Mouse (Mus musculus) retina, postnatal 7 days (tissue): ENCODE results near the gene Gphn.
"Not testable (repeated sequence)": the region's sequence is repeated elsewhere in the genome, so short reads cannot be mapped to it uniquely, and the experiment has no call there.

Experiments used
- DNase-seq: peaks from one replicate; pipeline ENCODE4 v3.0.0-alpha.2; 2012; ENCODE audit warnings: low read depth, low spot score

The Gphn gene

DNA sequence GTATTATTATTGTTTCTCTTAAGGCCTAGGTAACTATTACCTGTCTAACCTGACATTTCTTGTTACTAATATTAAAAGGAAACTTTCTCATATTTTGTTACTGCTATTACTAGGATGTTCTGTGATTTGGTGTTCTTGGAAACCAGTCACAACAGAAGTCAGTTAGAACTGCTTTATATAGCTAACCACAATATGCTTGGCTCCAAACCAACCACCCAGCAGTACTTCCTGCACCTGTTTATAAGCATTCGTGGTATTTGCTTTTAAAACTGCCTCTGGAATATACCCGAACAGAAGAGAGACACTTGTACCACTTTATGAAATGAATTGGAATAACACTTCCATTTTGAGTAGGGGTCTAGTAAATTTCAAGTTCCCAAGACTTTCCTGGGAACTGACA is 130.3 kb downstream of the Gphn start:
- DNase-seq, result no peak

DNA sequence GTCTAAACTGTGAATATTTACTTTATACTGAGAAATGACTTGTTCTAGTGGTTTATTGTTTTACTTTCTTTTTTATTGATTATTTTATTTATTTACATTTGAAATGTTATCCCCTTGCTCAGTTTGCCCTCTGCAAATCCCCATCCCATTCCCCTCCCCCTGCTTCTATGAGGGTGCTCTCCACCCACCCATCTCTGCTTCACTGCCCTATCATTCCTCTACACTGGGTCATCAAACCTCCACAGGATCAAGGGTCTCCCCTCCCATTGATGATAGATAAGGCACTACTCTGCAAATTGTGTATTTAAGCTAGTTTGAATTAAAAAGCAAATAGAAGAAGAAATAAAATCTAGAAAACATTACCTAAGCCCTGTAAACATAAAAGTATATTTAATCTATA is 163.1 kb downstream of the Gphn start:
- no peak for DNase-seq

DNA sequence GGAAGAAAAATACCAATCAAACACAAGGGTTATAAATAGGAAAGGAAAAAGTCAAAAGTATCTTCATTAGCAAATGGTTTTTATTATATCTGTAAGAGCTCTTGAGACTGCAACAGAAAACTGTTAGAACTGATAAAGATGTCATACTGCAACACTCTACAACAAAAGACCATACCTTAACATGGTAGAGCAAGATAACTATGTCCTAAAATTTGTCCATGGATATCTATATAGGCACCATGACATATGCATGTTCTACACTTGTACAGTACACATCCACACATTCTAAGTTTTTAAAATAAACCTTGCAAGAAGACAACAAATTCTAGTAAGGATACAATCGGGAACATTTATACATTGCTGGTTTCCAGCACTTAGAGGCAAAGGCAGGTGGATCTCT is 169.1 kb downstream of the Gphn start:
- no peak for DNase-seq

DNA sequence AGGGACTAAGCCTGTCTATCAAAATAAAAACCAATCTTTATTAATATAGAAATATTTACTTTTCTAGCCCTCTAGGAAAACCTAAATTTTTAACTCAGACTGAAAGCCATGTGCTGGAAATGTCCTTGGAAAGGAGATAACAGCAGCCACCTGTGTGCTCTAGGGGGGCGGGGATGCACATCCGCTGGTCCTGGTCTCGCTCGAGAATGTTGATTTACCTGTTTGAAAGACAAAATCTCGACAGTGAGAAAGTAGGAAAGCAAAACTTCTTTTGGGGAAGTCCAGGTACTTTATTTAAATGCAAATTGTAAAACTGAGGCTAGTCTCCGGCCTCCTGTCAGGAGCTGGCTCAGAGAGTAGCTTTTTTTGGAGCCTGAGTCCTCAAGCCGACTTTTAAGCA is 181.3 kb downstream of the Gphn start:
- DNase-seq, result not testable (repeated sequence)

DNA sequence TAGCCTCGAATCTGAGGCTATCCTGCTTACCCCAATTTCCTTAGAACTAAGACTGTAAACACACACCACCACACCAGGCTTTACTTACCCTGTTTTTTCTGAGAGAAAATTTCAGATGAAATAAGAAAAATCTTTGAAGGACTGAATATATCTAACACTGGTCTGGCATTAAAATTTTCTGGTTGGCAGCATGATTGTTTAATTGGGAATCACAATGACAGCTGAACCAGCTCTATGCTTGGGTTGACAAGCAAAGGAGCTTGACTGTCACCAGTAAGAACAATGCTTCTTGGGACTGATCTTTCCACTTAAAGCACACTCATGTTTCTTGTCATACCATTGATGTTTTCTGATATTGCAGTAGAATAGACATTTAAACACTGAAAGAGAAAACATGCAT is 296.0 kb downstream of the Gphn start:
- no peak for DNase-seq

DNA sequence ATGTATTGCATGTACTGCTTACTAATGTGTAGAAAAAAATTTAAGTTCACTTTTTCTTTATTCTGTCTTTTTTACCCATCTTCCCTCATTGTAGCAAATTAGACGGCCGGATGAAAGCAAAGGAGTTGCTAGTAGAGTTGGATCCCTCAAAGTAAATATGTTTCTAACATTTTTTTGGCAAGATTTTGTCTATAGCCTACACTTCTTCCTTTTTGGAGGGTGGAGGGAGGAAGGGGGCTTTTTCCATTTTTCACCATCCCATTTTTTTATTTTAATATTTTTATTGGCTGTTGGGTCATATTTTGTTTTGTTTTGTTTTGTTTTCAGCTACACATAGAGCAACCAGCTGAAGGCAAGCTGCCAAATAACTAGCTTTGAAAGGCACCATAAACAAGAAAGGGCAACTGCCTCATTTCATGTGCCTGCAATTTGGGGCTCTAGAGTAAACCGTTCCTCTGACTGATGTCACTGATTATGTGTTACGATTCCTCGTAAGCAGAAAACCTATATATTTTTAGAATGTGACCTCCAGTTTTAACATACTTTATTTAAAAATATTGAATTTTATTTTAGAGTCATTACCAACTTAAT is 296.7 kb downstream of the Gphn start:
- no peak for DNase-seq

DNA sequence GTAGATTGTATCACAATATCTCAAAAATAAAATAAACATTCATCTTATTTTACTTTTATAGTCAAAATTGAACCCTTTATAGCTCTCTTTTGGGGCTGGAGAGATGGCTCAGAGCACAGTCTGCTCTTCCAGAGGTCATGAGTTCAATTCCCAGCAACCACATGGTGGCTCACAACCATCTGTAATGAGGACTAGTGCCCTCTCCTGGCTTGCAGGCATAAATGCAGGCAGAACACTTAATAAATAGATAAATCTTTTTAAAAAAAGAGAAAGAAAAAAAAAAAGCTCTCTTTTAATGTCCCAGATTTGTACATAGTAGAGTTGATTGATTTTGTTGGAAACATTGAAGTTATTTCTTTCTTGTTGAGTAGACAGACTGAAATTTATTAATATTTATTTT is 311.4 kb downstream of the Gphn start:
- not testable (repeated sequence) for DNase-seq

DNA sequence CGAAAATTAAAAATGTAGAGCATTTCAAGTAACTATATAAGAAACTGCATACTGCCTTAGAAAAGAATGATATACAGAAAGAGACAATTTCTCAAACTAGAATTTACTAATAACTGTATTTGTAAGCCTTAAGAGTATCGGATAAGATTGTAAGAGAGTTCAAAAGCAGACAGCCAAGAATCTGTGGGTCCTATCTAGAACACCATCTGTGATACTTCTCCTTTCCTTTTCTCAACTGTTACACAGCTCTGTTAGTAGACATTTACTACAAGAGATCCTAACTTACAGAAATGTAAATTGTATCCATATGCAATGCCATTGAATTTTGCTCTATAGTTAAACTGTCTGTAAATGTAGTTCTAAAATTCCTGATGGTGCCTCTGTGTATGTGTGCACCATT is 324.7 kb downstream of the Gphn start:
- DNase-seq, result no peak

DNA sequence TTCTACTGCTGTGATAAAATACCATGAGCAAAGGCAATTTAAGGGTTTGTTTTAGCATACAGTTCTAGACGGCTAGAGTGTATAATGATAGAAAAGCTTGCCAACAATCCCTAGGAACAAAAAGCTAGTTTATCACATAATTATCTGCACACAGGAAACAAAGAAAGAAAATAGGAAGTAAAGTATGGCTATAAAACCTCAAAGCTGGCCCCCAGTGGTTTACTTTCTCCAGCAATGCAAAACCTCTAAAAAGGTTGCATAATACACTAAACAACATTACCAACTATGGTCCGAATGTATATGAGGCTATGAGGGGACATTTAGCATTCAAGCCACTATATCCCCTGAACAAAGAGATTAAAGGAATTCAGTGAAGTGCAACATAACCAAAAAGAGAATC is 405.6 kb downstream of the Gphn start:
- DNase-seq, result no peak

DNA sequence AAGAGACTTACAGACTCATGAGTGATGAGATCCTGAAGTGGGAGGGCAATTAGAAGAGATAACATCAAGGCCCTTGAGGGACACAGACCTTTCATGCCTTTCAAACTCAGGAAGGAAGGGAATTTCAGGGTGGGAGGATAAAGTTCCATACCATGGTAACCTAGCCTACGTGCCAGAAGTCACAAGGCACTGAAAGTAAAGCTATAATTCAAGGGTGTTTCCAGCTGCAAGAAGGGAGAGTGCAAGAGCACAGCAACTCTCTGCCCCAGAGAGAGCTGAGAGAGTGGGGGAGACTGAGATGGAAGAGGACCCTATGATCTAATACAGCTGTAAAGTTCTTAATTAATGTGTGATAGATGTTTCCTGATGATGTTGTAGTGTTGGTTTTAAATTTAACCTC is 413.3 kb downstream of the Gphn start:
- no peak for DNase-seq

DNA sequence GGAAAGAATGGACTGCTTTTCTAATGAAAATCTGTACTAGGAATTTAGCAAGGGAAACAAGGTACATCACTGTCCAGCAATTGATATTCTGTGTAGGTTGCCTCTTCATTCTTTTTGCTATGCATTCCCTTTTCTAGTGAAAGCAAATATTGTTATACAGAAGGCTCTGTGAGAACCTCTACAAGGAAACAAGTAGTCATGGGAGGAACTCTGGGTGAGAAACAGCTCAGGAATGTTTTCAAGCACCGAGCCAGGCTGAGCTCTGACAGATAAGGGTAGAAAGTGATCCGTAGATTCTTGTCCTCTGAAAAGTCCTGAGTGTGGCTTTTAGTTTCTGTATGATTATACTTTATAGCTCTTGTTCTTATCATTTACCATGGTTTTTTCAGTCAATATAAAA is 413.9 kb downstream of the Gphn start:
- no peak for DNase-seq

DNA sequence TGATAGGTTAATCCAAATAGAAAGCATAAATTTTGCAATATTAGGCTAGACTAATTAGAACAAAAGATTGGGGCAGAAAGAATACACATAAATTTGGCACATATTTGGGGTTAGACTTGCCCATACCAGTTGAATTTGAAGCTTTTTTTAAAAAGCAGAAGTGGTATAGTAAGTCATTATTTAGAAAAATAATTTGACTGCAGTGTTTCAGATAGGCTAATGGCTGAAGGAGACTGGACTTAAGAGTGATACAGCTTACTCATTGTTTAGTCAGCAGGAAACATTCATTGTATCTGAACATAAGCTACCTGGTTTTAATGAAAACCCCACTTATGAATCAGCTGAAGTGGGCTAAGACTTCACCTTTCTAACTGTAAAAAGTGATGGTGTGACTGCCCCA is 415.0 kb downstream of the Gphn start:
- no peak for DNase-seq

DNA sequence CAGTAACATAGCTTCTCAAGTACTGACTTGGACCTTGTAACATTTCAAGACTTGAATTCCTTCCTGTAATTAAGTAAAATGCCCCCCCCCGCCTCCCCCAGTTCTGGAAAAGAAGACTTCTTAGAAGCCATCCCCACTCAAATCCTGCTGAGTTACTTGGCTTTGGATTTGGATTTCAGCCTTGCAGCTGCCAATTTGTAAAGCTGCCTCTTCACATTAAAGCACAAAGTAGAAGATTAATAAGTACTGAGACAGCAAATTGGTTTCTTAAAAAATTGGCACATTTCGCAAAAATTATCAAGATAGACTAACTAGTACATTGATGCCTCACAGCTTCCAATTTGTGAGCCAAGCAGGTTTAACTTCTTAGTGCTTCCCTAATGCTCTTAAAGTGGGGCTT is 417.5 kb downstream of the Gphn start:
- peak; percentile 4 for DNase-seq

DNA sequence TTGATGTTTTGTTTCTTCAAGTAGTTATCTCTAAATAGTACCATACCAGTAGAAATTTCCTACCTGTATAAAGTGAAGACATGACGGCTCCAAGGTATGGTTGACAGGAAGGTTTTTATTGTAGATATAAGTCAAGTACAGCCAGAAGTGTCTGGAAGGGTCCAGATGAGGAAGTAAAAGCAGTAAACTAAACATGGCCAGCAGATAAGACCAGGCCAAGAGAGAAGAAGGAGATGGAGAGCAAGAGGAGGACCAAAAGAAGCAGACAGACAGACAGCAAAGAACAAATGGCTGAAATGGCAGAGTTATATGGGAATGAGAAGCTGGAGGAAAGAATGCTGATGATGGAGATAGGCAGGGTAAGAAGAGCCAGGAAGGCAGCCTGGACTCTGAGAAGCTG is 419.1 kb downstream of the Gphn start:
- no peak for DNase-seq

DNA sequence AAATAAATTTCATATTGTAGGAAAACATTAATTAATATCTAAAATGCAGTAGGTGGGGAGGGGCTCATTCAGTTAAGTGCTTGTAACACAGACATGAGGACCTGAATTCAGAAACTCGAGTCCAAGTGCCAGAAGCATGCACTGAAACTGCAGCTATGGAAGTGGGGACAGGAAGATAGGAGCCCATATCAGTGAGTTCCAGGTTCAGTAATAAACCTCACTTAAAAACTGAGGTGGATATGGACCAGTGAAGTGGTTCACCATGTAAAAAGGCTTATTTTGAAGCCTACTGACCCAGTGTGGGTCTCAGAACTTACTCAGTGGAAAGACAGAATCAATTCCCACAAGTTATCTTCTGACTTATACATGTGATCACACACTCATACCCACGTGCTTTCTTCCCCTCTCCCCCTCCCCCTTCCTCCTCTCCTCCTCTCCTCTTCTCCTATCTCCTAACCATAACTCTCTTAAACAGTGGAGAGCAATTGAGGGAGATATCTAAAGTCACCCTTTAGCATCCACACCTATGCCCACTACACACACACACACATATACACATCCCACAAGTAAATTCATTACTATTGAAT is 433.6 kb downstream of the Gphn start:
- DNase-seq, result no peak

DNA sequence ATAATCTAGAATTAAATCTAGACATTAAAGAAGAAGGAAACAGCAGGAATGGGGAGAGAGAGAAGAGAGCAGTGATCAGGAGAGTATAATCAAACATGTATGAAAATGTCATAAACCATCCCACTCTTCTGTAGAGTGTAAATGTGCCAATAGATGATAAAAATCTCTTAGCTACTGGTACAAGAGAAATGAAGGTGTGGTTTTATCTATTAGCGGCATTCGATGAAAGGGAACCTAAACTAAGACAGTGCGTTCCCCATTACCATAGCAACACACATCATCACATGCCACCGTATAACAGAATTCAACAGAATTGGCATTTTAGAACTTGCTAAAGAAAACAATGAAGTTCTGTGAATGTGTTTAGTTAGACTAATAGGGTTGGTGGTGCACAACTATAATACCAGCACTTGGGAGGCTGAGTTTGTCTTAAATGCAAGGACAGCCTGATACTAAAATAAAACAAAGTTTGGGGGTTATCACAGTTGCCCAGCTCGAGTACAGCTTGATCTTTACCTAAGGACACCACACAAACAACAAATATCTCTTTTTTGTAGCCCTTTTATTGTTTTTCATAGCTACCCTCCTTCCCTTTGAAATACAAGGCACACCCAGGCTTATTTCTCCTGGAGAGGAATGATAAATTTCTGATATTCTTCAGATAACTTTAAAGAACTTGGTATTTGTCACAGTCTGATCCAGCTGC is 452.1 kb downstream of the Gphn start:
- DNase-seq, result no peak

DNA sequence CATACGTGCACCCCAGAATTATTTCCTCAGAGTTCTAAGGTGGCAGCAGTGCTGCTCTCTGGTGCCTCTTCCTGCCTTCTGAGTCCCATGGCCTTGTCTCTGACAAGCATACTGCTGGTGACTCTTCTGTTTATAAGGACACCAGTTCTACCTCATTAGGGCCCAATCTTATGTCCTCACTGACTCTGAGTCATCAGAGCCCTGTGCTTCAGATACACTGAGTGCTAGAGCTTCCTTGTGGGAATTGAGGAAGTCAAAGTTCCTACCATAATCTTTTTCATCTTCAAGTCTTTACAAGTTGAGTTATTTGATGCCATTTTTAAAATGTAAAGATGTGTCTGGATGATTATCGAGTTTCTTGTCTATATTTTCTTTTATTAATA is 452.6 kb downstream of the Gphn start:
- no peak for DNase-seq

DNA sequence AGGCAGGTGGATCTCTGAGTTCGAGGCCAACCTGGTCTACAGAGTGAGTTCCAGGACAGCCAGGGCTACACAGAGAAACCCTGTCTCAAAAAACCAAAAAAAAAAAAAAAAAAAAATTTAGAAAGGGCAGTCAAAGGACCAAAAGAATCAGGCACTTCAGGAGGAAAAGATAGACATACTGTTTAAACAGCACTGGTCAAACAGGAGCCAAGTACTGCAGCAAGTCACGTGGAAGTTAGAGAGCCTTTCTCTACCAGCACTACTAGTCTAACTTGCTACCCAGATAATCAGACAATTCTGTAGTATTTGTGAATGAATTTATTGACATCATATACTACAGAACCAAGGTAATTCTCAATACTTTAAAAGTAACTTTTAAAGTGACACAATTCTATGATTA is 454.9 kb downstream of the Gphn start:
- no peak for DNase-seq

DNA sequence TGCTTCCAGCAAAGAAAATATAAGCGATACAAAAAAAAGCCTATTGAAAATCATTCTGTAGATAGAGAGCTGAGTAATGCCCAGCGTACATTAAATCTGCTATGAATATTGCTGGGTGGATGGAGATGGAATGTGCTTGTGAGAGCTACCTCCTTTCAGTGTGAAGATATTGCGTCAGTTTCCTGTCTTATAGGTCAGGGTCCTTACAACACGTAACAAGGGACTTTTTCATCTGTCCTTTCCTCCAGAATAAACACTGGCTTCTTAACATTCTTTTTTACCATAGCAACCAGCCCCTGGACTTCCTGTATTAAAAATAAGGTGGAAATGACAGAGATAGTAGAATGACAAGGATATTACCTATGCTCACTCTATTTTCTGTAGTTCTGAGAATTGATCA is 456.1 kb downstream of the Gphn start:
- no peak for DNase-seq

DNA sequence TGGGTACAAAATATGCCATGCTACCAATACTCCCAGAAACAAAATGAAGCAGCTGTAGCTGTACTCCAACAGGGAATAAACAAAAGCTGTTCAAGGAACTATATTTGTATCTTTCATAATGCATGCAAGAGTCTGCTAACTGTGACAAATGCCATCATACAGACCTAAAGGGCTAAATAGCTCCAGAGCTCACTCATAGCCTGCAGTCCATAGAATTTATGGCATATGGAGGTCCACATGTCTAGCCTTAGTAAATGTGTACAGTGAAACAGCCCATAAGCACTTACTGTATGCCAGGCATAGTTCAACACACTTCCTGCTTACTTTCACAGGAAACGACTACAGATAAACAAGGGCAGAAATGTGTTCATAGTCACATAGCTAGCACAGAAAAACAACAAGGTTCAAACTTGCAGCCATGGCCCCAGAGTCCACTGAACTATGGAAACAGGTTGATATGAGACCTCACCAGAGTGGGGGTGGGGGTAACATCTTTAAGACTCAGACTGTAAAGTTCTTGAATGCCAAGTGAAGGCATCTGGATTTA is 459.6 kb downstream of the Gphn start:
- no peak for DNase-seq

DNA sequence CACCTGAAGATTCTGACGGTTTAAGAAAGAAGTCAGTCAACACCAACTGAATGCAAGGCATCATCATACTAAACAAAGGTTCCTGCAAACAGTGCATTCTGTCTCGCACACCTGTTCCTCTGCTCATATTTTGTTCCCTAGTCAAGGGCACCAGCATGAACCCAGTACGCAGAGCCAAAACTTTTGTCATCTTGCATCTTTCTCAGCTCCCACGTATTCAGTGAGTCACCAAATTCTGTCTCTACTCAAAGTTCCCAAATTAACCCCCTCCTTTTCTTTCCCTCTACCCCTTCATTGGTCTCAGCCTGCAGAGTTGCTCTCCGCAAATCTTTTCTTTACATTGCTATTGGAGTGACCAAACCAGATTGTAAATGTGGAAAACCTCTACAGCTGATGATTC is 462.7 kb downstream of the Gphn start:
- DNase-seq, result no peak

DNA sequence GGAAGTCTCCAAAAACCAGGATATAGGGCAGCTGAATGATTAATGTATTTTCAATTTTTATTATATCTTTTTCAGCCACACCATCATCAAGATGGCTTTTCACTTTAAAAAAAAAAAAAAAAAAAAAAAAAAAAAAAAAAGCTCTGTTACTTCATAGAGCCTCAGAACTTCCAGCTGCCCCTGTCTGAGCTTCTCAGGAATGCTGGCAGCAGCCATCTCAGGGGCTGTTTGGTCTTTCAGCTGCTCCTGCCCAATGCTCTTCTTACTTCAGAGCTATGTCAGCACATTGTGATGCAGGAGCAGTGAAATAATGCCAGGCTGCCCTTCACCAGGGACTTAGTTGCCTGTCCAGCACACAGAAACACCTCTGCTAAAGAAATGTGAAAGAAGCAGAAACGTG is 465.1 kb downstream of the Gphn start, which contains the start of gene Fam71d:
TSS of gene Fam71d (plus strand) at position 211 of the 400 bp plus-strand sequence.
- DNase-seq, result no peak

DNA sequence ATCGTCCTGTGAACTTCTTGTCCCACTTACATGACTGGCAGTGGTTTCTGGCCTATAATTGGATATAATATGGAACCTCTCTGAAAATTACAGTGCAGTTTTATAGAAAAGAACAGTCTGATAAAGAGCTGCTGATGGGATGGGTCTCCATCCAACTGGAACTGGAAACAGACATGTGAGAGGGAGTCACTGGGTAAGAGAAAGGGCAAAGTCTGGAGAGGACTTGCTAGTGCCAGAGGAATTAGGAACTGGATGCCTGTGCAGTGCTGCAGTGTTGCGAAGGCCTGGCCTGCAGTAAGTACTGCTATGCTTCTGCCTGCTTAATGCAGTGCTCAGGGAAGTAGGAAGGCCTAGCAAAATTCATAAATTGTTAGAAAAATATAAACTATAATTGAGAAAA is 467.1 kb downstream of the Gphn start:
- no peak for DNase-seq
